Mouse (Mus musculus) G1E (cell line): ENCODE data around the gene Fkbp7. TPM values are rescaled to one million over a fixed set of nuclear protein-coding genes. Genes with fewer than 3 reads are reported as not detected.
"Not testable (repeated sequence)": the region's sequence is repeated elsewhere in the genome, so short reads cannot be mapped to it uniquely, and the experiment has no call there.

Experiments
- ATAC-seq: 2 replicates; pipeline ENCODE4 v1.8.0; 2016; ENCODE audit warnings: mild to moderate bottlenecking; ENCODE audit not compliant: insufficient number of reproducible peaks, poor library complexity, low FRiP score, severe bottlenecking; ENCODE audit errors: extremely low read depth
- DNase-seq: peaks from one replicate; pipeline ENCODE4 v3.0.0; 2012; ENCODE audit warnings: low spot score
- H3K27me3 ChIP-seq: 2 replicates; pipeline ENCODE4 v1.6.1; 2012; ENCODE audit warnings: mild to moderate bottlenecking, low read length, inconsistent platforms; ENCODE audit not compliant: insufficient read depth
- H3K36me3 ChIP-seq: replicated peaks from 2 replicates; pipeline ENCODE3; 2012; ENCODE audit warnings: mild to moderate bottlenecking, inconsistent platforms
- H3K4me1 ChIP-seq: 2 replicates; pipeline ENCODE4 v1.6.1; 2012; ENCODE audit warnings: low read depth, low read length, inconsistent platforms, mixed read lengths; ENCODE audit not compliant: insufficient read depth
- H3K4me3 ChIP-seq: 2 replicates; pipeline ENCODE4 v1.5.1; 2012; ENCODE audit warnings: low read depth, mild to moderate bottlenecking, inconsistent platforms, low read length, moderate library complexity, mixed read lengths
- H3K9me3 ChIP-seq: replicated peaks from 2 replicates; pipeline ENCODE4 v1.6.1; 2012; ENCODE audit warnings: inconsistent platforms
- CTCF ChIP-seq: IDR thresholded peaks from 2 replicates; pipeline ENCODE4 v1.5.1; 2012; ENCODE audit warnings: low read depth, low read length, inconsistent platforms, mixed read lengths
- GATA1 ChIP-seq: IDR thresholded peaks from 2 replicates; pipeline ENCODE4 v1.6.1; 2012; ENCODE audit warnings: borderline replicate concordance, low read length, inconsistent platforms, mixed read lengths
- GATA2 ChIP-seq: IDR thresholded peaks from 2 replicates; pipeline ENCODE4 v1.6.1; 2012; ENCODE audit warnings: low read depth, low read length, inconsistent platforms, borderline replicate concordance
- POLR2AphosphoS5 ChIP-seq: IDR thresholded peaks from 2 replicates; pipeline ENCODE4 v1.6.1; 2012; ENCODE audit warnings: low read depth, low read length, inconsistent platforms; ENCODE audit not compliant: insufficient replicate concordance
- TAL1 ChIP-seq: conservative IDR thresholded peaks from 2 replicates; pipeline ENCODE4 v1.6.1; 2012; ENCODE audit warnings: low read depth, low read length, inconsistent platforms, mixed read lengths
- polyA plus RNA-seq: library from polyadenylated mRNA; stranded (reverse); fragments of >175 nt; gene quantifications from 2 replicates; pipeline ENCODE4 v1.2.3, GENCODE M21; 2012
- total RNA-seq, 2 experiments: library from RNA; stranded (forward) in 1 of 2; stranded (reverse) in 1 of 2; fragments of 200-1000 nt in 1 of 2; fragments of >200 nt in 1 of 2; fragmentation: Nextera tagmentation in 1 of 2; gene quantifications; 2 replicates each; pipeline ENCODE4 v1.2.3; 2014 to 2017

Fkbp7 gene
- total and polyA plus RNA-seq, 3 experiments: 0.29 to 9.9 (median 5.3) TPM

GRCm38 (mm10) chr2:76647441-76647869 lies 25.5 kb downstream of the Fkbp7 start:
- Histone ChIP-seq H3K9me3 (no peaks in the 10 kb centered on the region), H3K4me1 (peaks cover 33% of the 10 kb centered on the region), H3K36me3 (no peaks in the 10 kb centered on the region), H3K27me3 (no peaks in the 10 kb centered on the region), H3K4me3 (peak overlapping the region; percentile 91)
- no peak for ATAC-seq
- TF ChIP-seq GATA2 (no peak), TAL1 (no peak), POLR2AphosphoS5 (no peak), GATA1 (no peak), CTCF (no peak)
- no peak for DNase-seq

GRCm38 (mm10) chr2:76643801-76644200 lies 29.1 kb downstream of the Fkbp7 start:
- peaks cover 17% of the 10 kb centered on the region for H3K36me3 ChIP-seq
- ATAC-seq: no peak
- H3K4me3 ChIP-seq: no peak overlapping the region

GRCm38 (mm10) chr2:76639637-76640036 lies 33.3 kb downstream of the Fkbp7 start:
- Histone ChIP-seq H3K9me3 (no peaks in the 10 kb centered on the region), H3K36me3 (peaks cover 40% of the 10 kb centered on the region), H3K4me3 (no peak overlapping the region), H3K4me1 (peaks cover 9% of the 10 kb centered on the region; the same call in 1 of the 2 replicates), H3K27me3 (no peaks in the 10 kb centered on the region)
- no peak for TF ChIP-seq TAL1
- no peak for TF ChIP-seq CTCF
- TF ChIP-seq POLR2AphosphoS5: no peak
- no peak for TF ChIP-seq GATA2
- no peak for TF ChIP-seq GATA1
- ATAC-seq (no peak), DNase-seq (no peak)

More at GRCm38 (mm10) chr2:76643801-76644200, 29.1 kb downstream of the Fkbp7 start:
- Histone ChIP-seq H3K9me3 (no peaks in the 10 kb centered on the region), H3K27me3 (no peaks in the 10 kb centered on the region), H3K4me1 (peaks cover 31% of the 10 kb centered on the region)
- TF ChIP-seq GATA1 (no peak), GATA2 (no peak), TAL1 (no peak), CTCF (no peak), POLR2AphosphoS5 (no peak)
- no peak for DNase-seq

- Histone ChIP-seq H3K4me1 (no peaks in the 10 kb centered on the region), H3K9me3 (no peaks in the 10 kb centered on the region), H3K27me3 (no peaks in the 10 kb centered on the region), H3K4me3 (no peak overlapping the region), H3K36me3 (peaks cover 34% of the 10 kb centered on the region)
- ATAC-seq (no peak), DNase-seq (no peak)
- no peak for TF ChIP-seq POLR2AphosphoS5
- TF ChIP-seq TAL1: no peak
- no peak for TF ChIP-seq GATA2
- TF ChIP-seq GATA1: no peak
- TF ChIP-seq CTCF: no peak
Observed at GRCm38 (mm10) chr2:76631600-76631999, 41.3 kb downstream of the Fkbp7 start.

- ATAC-seq (no peak), DNase-seq (no peak)
- H3K27me3 ChIP-seq: no peaks in the 10 kb centered on the region
- no peak overlapping the region for H3K4me3 ChIP-seq
- TF ChIP-seq GATA2: no peak
- TF ChIP-seq CTCF: no peak
- TF ChIP-seq POLR2AphosphoS5: no peak
- no peak for TF ChIP-seq TAL1
- no peak for TF ChIP-seq GATA1
- H3K9me3 ChIP-seq: no peaks in the 10 kb centered on the region
- peaks cover 24% of the 10 kb centered on the region for H3K36me3 ChIP-seq
- H3K4me1 ChIP-seq: no peaks in the 10 kb centered on the region
Observed at GRCm38 (mm10) chr2:76630293-76630692, 42.6 kb downstream of the Fkbp7 start.

- not testable (repeated sequence) for H3K36me3 ChIP-seq, ATAC-seq, H3K4me3 ChIP-seq, DNase-seq, H3K4me1 ChIP-seq, H3K9me3 ChIP-seq, H3K27me3 ChIP-seq
Observed at GRCm38 (mm10) chr2:76622316-76622715, 50.6 kb downstream of the Fkbp7 start.

- DNase-seq (no peak), ATAC-seq (no peak)
- Histone ChIP-seq H3K4me1 (no peaks in the 10 kb centered on the region), H3K36me3 (no peaks in the 10 kb centered on the region), H3K9me3 (peaks cover 5% of the 10 kb centered on the region; the same call in 1 of the 2 replicates), H3K4me3 (no peak overlapping the region), H3K27me3 (no peaks in the 10 kb centered on the region)
- no peak for TF ChIP-seq GATA1
- TF ChIP-seq TAL1: no peak
- no peak for TF ChIP-seq CTCF
- TF ChIP-seq GATA2: no peak
- no peak for TF ChIP-seq POLR2AphosphoS5
Observed at GRCm38 (mm10) chr2:76621724-76622123, 51.2 kb downstream of the Fkbp7 start.
